Mouse (Mus musculus) MEL (cell line): ENCODE results near the gene Lbx2.

ENCODE experiments used
- CTCF ChIP-seq, 3 experiments: IDR thresholded peaks in 2 of 3; conservative IDR thresholded peaks in 1 of 3; 2 replicates each; pipeline ENCODE4 v1.5.1; 2011 to 2012; ENCODE audit warnings: low read length in 3 of 3, low read depth in 2 of 3, mild to moderate bottlenecking in 2 of 3, improper control_type of control experiment in 1 of 3, inconsistent platforms in 1 of 3, mixed read lengths in 1 of 3, moderate library complexity in 1 of 3; ENCODE audit not compliant: control insufficient read depth in 1 of 3, insufficient read depth in 1 of 3, poor library complexity in 1 of 3, severe bottlenecking in 1 of 3
- ELF1 ChIP-seq: IDR thresholded peaks from 2 replicates; pipeline ENCODE4 v1.6.1; 2014; ENCODE audit warnings: low read depth, mild to moderate bottlenecking, inconsistent platforms, low read length, improper control_type of control experiment, moderate library complexity
- EP300 ChIP-seq, 2 experiments: IDR thresholded peaks; 2 replicates each; pipeline ENCODE4 v1.6.1; 2011; ENCODE audit warnings: improper control_type of control experiment in 2 of 2, low read length in 2 of 2, low read depth in 1 of 2, mild to moderate bottlenecking in 1 of 2
- GABPA ChIP-seq: IDR thresholded peaks from 2 replicates; pipeline ENCODE4 v1.6.1; 2012; ENCODE audit warnings: low read depth, mild to moderate bottlenecking, inconsistent platforms, low read length, improper control_type of control experiment, moderate library complexity
- HCFC1 ChIP-seq: IDR thresholded peaks from 2 replicates; pipeline ENCODE4 v1.6.1; 2012; ENCODE audit warnings: low read depth, mild to moderate bottlenecking, inconsistent platforms, low read length, improper control_type of control experiment, moderate library complexity
- KAT2A ChIP-seq: conservative IDR thresholded peaks from 2 replicates; pipeline ENCODE4 v1.6.1; 2012; ENCODE audit warnings: low read depth, low read length, improper control_type of control experiment, inconsistent platforms
- MYC ChIP-seq: IDR thresholded peaks from 2 replicates; pipeline ENCODE4 v1.6.1; 2011; ENCODE audit warnings: low read depth, mild to moderate bottlenecking, low read length, improper control_type of control experiment, moderate library complexity
- POLR2A ChIP-seq, 2 experiments: IDR thresholded peaks; 2 replicates each; pipeline ENCODE4 v1.6.1; 2011 to 2012; ENCODE audit warnings: low read length in 2 of 2, mild to moderate bottlenecking in 2 of 2, control low read depth in 1 of 2, improper control_type of control experiment in 1 of 2, low read depth in 1 of 2, moderate library complexity in 1 of 2; ENCODE audit not compliant: control insufficient read depth in 1 of 2, insufficient read depth in 1 of 2, poor library complexity in 1 of 2
- TAL1 ChIP-seq: IDR thresholded peaks from 2 replicates; pipeline ENCODE4 v1.6.1; 2012; ENCODE audit warnings: mild to moderate bottlenecking, inconsistent platforms, low read length, moderate library complexity, mixed read lengths
- TBP ChIP-seq: IDR thresholded peaks from 2 replicates; pipeline ENCODE4 v1.8.0; 2011; ENCODE audit warnings: low read depth, low read length, improper control_type of control experiment
- ZC3H11A ChIP-seq: IDR thresholded peaks from 2 replicates; pipeline ENCODE4 v1.6.1; 2012; ENCODE audit warnings: low read depth, mild to moderate bottlenecking, inconsistent platforms, low read length, improper control_type of control experiment

DNA sequence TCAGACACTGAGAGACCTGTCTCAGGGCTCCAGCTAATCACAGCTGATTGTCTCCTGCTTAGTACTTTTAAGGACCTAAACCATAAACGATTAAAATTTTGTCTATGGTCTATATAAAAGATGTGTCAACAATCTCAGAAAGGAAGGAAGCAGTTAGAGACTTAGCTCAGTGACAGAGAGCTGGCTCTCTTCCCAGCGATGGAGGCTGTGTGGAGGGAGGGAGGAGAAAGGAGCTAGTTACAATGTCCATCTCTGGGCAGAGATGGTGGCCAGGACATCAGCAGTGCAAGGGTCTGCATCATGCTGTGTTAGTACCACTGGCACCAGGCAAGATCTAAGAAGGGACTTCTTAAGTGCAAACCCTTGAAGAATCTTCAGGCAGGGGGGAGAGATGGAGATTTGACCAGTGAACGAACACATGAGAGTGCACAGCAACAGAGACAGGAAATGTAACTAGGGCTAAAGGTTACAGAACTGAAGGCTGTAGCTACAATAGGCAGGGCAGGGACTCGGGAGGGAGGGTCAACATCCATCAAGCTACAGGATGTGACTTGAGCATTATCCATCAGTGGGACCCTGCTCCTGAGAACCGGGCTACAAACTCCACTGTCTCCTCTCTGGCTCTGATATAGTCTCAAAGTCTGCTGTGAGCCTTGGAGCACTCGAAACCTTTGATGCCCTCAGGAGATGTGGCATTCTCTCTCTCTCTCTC, 6.4 kb downstream of the Lbx2 start:
- TF ChIP-seq TAL1 (no peak), GABPA (no peak), TBP (no peak), CTCF (IDR thresholded peaks at IDR 0.05 in 2 of 3, conservative IDR thresholded peaks at IDR 0.05 in 1 of 3; ENCODE audit: control insufficient read depth in 1 of 3, insufficient read depth in 1 of 3, low read depth in 2 of 3, low read length in 3 of 3, poor library complexity in 1 of 3, severe bottlenecking in 1 of 3) (no peak), EP300 (IDR thresholded peaks at IDR 0.05; ENCODE audit: low read depth in 1 of 2, low read length in 2 of 2) (no peak), MYC (no peak), ZC3H11A (no peak), KAT2A (no peak), ELF1 (no peak), HCFC1 (no peak), POLR2A (IDR thresholded peaks at IDR 0.05; ENCODE audit: control insufficient read depth in 1 of 2, insufficient read depth in 1 of 2, low read depth in 1 of 2, low read length in 2 of 2, poor library complexity in 1 of 2) (no peak)
